Mouse (Mus musculus) activated CD4-positive, CD25-positive, alpha-beta regulatory T cell, adult 4 months (primary cell): ENCODE measurements around the gene Asic1. TPM values are rescaled to one million over a fixed set of nuclear protein-coding genes. Genes with fewer than 3 reads are reported as not detected.

Source experiments
- ATAC-seq: one replicate; pipeline ENCODE4 v1.8.0; 2017
- polyA plus RNA-seq, 2 experiments: library from polyadenylated mRNA; unstranded; fragments of 100-300 nt; shearing (Covaris generic); gene quantifications; one replicate each; pipeline ENCODE4 v1.2.1; 2017

Asic1 gene
- polyA plus RNA-seq, 2 experiments from 2014 or later, result 0.22 to 0.32 TPM

DNA sequence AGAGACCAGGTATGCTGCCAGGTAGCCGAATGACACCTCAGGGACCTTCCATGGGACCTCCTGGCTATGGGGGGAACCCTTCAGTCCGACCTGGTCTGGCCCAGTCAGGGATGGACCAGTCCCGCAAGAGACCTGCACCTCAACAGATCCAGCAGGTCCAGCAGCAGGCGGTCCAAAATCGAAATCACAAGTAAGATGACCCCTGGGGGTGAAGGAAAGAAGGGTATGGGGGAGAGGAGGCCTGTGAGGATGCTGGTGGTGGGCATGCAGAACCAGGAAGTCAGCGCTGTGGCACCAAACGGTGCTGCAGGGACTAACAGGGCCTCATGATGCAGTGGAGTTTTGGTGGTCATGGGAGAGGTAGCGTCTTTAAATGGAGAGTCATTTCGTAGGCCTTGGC is 32.9 kb downstream of the Asic1 start:
- no peak for ATAC-seq

DNA sequence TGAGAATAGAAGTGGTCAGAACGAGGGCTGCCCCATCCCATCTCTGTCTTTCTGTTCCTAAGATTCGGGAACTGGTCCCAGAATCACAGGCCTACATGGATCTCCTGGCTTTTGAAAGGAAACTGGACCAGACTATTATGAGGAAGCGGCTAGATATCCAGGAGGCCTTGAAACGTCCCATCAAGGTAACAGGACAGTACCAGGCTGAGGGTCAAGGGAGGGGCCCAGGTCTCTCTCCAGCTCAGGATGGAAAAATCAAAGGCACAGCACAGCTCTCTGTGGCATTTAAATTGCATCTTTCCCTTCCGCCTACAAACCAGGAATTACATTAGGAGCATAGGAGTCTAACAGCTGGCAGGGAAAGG is 33.5 kb downstream of the Asic1 start:
- ATAC-seq, result no peak

DNA sequence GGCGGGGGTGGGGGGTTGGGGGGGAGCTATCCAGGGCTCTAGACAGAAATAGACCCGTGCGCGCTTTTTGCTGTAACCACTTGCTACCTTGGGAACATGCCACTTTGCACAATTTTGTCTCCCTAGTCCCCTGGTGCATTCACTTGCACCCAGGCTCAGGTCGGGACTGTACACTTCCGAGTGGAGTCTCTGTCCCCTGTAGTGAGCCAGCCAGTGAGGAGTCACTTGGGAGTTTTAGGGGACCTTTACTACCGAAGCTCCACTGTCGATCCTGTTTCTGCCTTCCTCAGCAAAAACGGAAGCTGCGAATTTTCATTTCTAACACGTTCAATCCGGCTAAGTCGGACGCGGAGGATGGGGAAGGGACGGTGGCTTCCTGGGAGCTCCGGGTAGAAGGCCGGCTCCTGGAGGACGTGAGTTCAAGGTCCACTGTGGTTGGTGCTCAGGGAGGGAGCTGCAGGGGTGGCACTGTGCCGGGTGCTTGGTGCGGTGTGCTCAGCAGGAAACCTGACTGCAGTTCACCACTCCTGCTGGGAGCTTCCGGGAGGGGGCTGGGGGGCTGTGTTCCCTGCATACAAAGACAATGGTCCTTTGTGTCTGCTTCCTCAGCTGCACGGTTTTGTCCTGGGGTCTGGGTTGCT is 34.0 kb downstream of the Asic1 start:
- no peak for ATAC-seq

DNA sequence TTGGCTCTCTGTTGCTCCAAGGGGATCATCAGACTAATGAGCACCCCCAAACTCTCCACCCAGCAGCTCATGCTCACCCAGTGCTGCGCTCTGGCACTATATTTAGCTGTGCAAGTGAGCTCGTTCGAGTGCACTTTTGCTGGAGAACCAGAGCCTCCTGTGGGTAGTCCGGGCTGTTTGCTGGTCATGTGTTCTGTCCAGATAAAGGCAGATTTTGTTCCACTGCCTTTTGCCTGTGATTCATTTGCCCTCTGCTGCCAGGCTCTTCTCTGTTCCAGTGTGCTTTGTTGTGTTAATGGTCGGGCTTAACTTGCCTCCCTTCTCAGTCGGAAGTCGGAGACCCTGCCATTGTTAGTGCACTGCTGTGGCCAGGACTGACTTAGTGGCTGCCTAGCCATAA is 34.7 kb downstream of the Asic1 start:
- ATAC-seq, result no peak

DNA sequence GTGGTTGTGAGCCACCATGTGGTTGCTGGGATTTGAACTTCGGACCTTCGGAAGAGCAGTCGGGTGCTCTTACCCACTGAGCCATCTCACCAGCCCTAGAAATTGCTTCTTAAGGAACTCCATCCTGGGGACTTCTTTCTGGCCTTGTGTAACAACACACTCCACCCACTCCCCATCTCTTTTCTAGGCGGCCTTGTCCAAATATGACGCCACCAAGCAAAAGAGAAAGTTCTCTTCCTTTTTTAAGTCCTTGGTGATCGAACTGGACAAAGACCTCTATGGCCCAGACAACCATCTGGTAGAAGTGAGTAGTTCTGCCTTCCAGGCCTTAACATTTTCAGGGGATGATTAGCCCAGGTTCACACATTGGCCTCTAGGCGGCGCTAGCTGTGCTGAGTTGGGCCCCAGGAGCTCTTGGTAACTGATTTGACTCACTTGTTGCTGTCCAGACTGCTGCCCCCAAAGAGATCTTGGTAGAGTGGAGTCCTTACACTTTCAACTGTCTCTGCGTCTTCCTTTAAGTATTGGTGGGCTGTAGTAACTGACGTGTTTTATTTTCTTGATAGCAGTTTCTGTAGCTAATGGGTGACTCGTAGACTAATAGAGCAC is 35.4 kb downstream of the Asic1 start, which contains the start of gene Gm17349:
TSS of gene Gm17349 (minus strand) at position 51 of the 609 bp plus-strand sequence.
- ATAC-seq, result no peak

DNA sequence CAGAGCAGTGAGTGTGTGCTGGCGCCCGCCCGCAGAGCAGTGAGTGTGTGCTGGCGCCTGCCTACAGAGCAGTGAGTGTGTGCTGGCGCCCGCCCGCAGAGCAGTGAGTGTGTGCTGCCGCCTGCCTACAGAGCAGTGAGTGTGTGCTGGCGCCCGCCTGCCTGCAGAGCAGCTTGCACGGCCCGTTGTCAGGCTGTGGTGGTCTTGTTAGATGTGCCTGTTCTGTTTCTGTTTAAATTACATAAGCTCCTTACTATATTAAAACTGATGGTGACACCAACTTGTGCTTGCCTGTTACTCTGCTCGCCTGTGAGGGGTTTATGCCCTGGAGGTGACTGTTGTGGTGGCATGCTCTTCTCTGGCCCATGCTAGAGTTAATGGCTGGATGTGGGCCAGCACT is 38.0 kb downstream of the Asic1 start:
- ATAC-seq, result no peak

DNA sequence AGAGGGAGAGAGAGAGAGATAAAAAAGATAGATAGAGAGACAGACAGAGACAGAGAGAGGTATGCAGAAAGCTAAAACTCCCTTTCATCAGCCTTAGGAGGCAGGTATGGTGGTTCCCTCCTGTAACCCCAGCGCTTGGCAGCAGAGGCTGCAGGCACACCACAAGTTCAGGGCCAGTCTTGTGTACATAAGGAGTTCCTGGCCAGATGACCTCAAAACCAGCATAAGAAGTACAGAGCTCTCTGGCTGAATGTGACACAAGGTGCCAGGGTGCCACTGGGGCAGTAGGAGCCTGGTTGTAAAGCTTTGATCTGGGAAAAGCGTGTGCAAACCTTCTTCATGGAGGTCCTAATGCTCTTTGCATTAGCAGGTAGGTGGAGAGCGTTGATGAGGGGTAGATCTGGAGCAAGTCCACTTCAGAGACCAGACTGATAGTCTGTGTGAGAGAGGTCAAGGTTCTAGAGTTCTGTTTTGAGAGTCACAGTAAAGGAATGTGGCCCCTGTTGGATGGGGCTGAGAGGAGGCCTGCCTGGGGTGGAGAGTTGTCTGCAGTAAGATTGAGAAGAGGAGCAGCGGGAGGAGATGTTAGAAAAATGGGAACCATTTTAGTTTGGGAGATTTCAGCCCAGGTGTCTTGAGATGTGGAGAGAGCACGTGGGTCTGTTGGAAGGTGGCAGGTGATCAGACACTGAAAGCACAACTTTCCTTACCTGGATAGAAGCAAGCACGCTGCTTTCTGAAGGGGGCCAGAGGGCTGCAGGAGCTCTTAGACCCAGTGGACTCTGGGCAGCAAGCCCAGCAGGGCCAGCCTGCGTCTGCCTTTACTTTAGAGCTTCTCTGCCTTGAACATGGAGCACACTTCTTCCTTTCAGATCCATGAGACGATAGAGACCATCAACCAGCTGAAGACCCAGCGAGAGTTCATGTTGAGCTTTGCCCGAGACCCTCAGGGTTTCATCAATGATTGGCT is 40.3 kb downstream of the Asic1 start:
- no peak for ATAC-seq

DNA sequence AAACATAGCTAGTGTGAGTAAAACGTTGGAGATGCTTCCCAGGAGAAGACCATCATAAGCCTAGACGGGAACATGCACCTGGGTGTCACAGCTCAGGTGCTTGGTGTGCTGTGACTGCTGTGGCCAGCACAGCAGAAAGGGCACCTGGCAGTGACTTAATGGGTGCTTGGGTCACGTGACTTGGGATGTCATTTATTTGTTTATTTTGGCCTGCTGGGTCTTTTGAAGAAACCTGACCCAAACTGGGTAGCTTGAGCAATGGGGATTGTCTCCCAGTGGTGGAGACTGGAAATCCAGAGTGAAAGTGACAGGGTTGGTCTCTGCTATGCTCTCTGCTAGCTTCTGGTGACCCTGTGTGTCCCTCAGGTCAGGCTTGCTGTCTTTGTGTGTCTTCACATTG is 41.3 kb downstream of the Asic1 start:
- no peak for ATAC-seq

DNA sequence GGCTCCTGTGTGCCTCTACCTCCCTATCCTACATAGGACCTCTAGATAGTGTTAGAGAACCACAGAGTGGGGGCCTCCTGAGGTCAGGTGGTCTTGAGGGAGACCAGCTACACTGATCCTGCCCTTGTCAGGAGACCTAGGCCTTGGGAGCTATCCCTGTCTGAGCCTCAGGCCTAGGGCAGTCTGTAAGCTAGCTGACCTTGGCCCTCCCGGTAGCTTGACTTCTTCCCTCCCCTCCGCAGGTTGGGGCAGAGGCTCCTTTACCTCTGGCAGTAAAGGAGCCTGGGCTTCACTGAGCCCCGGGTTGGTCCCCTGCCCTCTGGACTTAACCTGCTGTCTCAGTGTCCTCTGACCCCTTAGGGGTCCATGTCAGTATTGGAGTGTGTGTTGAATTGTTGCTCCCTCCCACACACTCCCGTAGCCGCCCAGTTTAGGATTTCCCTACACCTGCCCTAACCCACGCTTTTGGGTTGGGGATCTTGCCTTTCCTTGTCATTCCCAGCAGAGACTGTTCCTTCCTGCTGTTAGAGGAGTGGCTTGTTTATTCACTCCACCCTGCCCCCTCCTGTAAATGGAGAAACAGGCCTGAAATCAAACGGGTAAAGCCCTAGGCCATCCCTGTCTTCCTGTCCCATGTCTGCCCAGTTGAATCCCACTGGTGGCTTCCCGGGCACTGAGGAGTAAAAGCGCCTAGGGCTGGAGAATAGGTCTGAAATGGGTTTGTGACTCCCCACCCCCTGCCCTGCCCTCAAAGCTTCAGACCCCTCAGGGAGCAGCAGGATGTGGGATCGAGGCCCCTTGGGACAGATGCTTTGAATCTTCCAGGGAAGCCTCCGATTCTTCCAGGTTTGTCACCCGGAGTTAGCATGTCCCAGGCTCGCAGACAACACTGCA is 42.7 kb downstream of the Asic1 start:
- ATAC-seq, result no peak

DNA sequence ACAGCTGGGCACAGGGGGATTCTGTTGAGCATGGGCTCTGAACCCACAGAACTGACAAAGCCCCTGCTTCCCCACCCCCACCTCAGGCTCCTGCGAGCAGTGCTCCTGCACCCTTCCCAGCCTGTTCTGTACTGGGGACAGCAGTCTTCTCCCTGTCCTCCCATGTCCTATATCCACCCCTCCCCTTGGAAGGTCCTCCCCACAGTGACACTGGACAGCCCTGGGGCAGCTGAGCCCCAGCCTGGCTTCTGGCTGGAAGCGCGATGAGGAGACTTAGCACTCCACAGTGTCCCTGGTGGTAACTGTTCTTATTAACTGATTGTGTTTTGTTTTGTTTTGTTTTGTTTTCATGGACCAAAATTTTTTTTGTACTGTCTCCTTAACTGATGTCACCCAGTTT is 43.4 kb downstream of the Asic1 start:
- ATAC-seq, result no peak

DNA sequence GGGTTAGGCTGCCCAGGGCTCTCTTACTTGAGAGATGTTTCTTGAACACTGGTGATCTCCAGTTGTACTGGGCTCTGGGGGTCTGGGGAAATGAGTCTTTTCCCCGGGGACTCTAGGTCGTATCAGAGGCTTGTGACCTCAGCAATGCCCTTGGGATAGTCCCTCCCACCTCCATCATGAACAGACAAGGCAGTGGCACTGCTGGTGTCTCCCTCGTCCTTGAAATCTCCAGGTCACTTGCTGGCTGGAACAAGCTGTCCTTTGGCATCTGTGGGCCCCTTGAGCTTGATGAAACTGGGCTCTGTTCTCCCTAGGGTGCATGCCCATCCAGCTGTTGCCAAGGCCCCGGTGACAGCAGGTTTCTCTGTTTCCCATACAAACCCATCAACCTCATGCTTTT is 44.0 kb downstream of the Asic1 start:
- no peak for ATAC-seq

DNA sequence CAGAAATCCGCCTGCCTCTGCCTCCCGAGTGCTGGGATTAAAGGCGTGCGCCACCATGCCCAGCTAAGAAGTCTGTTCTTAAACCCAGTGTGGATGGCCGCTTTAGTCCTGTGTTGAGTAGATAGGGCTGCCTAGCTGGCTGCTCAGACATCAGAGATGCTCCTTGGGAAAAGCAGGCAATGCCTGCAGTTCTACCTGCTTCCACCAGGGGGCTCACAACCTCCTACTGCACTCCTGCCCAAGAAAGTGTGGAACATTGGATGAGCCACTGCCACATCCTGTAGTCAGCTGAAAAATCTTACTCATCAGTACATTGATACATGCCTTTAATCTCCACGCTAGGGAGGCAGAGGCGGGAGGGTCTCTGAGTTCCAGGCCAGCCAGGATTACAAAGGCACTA is 44.7 kb downstream of the Asic1 start:
- no peak for ATAC-seq

DNA sequence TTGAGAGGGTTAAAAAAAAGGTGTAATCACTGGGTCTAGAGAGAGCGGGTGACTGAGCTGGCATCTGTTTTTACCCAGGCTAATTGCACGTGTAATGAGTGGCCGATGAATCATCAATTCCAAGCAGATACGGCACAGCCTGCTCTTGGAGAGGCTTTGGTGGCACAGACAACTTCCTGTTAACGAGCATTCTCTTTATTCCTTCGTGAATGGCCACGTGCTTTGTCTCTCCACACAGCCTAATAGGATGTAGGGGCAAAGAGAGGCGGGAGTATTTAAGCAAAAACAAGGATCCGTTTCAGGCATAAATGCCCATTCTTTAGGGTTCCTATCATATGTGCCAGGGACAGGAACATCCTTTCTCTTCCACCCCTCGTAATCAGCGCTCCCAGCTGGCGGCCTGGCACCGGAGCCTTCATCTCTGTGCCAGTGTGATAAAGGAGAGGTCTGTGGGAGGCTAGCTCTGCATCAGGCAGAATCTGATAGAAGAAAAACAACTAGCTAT is 45.2 kb downstream of the Asic1 start:
- no peak for ATAC-seq

DNA sequence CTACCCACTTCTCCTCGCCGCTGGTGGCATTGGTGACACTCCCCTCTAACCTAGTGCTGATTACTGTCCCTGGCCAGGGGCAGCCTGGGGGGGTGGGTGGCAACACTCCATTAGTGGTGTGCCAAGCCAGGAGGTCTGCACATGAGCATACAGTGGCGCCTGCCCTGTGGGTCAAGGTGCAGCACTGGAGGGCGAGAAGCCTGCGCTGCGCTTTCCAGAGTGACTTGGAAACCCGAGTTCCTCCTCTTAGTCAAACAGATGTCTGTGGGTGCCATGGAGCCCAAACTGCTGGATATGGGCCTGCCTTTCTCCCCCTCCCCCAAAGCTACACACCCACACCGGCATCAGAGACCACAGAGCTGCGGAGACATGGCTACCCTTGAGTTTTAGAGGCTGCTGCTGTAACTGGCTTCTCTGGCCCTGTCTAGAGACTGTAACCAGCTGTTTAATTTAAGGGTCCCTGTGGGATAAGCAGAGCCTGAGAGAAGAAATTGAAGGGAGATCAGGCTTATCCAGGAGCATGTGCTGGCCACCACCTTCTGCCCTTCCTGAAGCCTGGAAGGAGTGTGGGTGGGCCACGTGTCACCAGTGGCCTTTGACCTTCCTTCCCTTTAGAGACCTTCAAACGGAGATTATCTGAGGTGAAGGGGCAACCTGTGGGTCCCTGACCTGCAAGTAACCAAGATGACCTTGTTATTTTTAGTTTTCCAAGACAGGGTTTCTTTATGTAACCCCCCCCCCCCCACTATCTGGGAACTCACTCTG is 46.0 kb downstream of the Asic1 start:
- ATAC-seq, result no peak

DNA sequence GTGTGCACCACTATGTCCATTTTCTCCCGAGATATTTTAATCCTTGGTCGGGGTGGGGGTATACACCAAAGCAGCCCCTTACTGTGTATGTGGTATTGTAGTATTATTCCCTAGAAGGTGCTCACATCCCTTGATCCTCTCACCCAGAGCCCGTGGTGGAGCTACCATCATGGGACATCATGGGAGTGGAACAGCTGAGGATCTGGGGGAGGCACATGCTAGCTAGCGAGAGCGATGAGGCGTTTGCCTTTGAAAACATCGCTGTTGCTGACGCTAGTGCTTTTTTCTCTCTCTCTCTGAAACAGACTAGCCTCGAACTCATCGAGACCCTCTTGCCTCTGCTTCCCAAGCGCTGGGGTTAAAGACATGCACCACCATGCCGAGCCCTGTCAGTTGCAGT is 46.6 kb downstream of the Asic1 start:
- no peak for ATAC-seq

DNA sequence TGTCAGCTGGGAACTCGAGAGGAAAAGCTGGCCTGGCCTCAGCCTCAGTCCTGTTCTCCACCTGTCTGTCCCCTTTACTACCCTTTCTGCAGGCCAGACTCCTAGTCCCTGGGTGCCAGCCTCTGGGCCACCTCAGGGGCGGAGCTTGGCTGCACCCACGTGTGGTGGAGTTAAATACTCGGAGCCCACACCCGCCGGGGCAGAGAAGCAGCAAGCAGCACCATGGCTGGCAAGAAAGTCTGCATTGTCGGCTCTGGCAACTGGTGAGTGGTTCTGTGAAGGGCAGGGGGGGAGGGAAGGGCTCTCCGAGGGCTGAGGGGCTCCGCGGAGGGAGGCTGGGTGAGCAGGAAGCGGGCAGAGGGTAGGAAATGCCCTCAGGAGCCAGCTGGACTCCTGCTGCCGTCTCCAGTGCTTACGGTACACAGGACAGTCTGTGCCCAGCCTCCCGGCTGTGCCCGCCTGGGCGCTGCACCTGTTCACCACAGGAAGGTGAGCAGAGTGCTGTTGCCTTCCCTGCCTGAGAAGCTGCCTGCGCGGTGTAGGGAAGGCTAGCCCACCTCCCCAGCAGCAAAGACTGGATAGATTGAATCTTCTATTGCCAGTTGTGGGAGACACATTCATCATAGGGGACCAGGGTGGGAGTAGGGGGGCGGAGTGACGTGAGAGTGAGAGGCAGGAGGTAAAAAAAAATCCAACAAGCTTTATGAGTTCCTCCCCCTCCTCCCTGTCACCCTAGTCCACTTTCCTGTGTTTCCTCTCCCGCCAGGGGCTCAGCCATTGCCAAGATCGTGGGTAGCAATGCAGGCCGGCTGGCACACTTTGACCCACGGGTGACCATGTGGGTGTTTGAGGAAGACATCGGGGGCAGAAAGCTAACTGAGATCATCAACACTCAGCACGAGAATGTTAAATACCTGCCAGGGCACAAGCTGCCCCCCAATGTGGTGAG is 47.5 kb downstream of the Asic1 start, which contains the start of gene Gpd1:
TSS of gene Gpd1 (plus strand) at position 130 of the 949 bp plus-strand sequence.
- ATAC-seq, result no peak

DNA sequence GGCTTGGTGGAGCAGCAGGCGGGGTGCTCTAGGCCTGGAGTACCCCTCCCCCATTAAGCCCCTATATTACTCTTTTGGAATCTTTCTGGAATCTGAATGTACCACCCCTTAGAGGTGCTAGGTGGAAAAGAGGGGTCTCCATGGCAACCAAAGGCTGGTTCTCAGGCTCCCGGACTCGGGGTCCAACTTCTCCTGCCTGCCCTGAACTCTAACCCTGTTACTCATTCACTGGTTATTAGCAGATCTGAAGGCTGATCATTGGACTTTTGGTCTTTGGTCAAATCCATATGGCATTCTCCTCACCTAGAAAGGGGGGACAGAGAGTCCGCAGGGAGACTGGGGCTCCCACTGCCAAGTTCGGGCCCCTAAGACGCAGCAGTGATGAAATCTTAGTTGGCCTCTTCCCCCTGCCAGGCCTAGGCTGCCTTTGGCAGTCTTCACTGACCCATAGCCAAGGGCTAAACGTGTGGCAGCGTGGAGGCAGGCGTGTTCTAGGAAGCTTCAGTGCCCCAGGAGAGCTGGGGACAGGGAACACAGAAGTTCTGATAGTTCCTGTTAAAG is 48.4 kb downstream of the Asic1 start:
- no peak for ATAC-seq

DNA sequence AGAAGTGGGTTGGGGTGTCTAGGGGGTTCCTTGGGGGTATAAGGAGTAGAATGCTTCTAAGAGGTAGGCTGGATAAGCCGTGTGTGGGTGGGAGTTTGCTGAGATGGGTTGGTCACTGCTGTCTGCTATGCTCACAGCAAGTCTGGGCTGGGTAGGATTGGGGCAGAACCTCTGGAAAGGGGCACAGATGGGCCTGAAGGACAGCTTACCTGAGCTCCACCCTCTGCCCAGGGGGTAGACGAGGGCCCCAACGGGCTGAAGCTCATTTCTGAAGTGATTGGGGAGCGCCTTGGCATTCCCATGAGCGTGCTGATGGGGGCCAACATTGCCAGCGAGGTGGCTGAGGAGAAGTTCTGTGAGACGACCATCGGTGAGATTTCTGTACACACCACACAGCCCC is 49.7 kb downstream of the Asic1 start:
- ATAC-seq, result no peak

DNA sequence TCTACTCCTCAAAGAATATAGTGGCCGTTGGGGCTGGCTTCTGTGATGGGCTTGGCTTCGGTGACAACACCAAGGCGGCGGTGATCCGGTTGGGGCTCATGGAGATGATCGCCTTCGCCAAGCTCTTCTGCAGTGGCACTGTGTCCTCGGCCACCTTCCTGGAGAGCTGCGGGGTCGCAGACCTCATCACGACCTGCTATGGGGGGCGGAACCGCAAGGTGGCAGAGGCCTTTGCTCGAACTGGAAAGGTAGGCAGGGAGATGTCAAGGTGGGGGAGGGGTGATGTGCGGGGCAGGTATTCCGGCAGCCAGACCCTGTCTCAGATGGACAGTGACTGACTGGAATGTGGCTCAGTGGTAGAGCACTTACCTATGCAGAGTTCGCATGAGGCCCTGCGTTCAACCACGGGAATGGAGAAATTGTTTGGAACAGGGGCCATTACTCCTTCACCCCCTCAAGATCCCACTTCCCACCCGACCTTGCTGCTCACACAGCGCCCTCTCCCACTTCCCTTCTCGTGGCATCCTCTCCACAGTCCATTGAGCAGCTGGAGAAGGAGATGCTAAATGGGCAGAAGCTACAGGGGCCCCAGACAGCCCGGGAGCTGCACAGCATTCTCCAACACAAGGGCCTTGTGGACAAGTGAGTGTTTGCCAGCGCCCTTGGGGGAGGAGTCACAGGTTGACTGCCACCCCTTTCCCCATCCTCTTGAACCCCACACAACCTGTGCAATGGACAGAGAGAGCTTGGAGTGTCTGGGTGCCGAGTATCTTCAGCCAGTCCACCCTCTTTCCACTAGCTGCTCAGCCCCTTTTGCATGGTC is 52.0 kb downstream of the Asic1 start:
- no peak for ATAC-seq
